Mouse (Mus musculus) lung, adult 2 months (tissue): ENCODE data around the gene Bbip1.

Experiments
- CTCF ChIP-seq: fragments of 200-500 bp; IDR thresholded peaks from 2 replicates; pipeline ENCODE4 v1.5.1; 2011; ENCODE audit warnings: mild to moderate bottlenecking, low read length, control low read depth; ENCODE audit not compliant: insufficient read depth
- POLR2A ChIP-seq: fragments of 200-500 bp; IDR thresholded peaks from 2 replicates; pipeline ENCODE4 v1.6.1; 2011; ENCODE audit warnings: low read depth, mild to moderate bottlenecking, control low read depth, low read length, borderline replicate concordance; ENCODE audit errors: extremely low read depth

DNA sequence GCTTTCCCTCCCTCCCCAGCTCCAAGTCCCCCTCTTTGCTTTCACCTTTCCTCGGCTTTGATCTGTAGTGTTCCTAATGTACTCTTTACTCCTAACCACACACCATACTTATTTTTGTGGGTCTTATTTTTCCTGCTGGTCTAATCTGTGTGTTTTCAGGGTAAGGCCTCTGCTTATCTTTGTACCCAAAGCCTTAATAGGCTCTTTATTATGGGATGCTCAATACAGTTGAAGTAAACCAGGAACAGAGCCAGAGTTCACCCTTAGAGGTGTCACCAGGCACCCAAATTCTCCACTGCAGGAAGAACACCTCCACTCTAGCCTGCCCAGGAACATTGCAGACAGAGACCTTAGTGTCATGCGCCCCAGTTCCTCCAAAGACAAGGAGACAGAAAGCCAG, 52.9 kb downstream of the Bbip1 start:
- TF ChIP-seq CTCF (no peak), POLR2A (no peak)
